Mouse (Mus musculus) left cerebral cortex, adult 2 months (tissue): ENCODE measurements around the gene Tfcp2l1. TPM values are rescaled to one million over a fixed set of nuclear protein-coding genes. Genes with fewer than 3 reads are reported as not detected.

Experiments used
- DNase-seq, 2 experiments: peaks; one replicate each; pipeline ENCODE4 v3.0.0; 2021 to 2022; ENCODE audit warnings: low spot score in 2 of 2, mixed read lengths in 1 of 2; ENCODE audit errors: extremely low spot score in 1 of 2
- H3K27ac ChIP-seq: fragments of 200-600 bp; 2 replicates; pipeline ENCODE4 v1.8.1; 2022
- H3K4me3 ChIP-seq: fragments of 200-600 bp; 2 replicates; pipeline ENCODE4 v1.8.1; 2022
- CTCF ChIP-seq: fragments of 200-600 bp; IDR thresholded peaks from 2 replicates; pipeline ENCODE4 v1.8.1; 2022; ENCODE audit warnings: antibody characterized with exemption, mild to moderate bottlenecking, moderate library complexity
- intact Hi-C: fragments of 180-260 bp; cut with DNase I; formaldehyde crosslinking; loops from one replicate; pipeline ENCODE4 v1.15.1; 2025
- total RNA-seq, 2 experiments: library from RNA; stranded (reverse); gene quantifications; 2 replicates each; pipeline ENCODE4 v1.2.3; 2021

Tfcp2l1 gene
- total RNA-seq, 2 experiments from 2014 or later: 2.4 to 2.9 TPM

- TF ChIP-seq CTCF: no peak
- intact Hi-C loops: no loop called here
- Histone ChIP-seq H3K27ac (no peak overlapping the region), H3K4me3 (no peak overlapping the region)
- DNase-seq: no peak
Observed at GRCm38 (mm10) chr1:118663062-118663461, 35.3 kb downstream of the Tfcp2l1 start.

DNA sequence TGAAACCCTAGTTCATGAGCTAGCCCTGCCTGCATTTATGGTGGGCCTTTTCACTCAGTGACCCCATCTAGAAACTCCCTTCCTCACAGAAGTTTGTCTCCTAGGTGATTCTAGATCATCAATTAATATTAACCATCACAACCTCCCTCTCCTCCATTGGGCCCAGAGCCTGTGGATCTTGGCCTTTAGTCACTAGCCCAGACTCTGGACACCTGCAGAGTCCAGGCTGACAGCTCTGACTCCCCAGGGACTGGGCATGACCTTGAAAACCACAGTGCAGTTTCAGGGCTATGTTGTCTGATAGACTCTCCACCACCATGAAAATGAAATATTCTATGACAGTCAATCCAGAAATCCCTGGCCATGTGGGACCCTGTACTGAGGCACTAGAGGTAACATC, 39.8 kb downstream of the Tfcp2l1 start:
- Histone ChIP-seq H3K4me3 (no peak overlapping the region), H3K27ac (no peak overlapping the region)
- DNase-seq: no peak
- TF ChIP-seq CTCF: no peak
- intact Hi-C loops: no loop called here

- TF ChIP-seq CTCF: no peak
- H3K4me3 ChIP-seq: no peak overlapping the region
- no peak overlapping the region for H3K27ac ChIP-seq
- DNase-seq: peak in 1 of 2 experiments; percentile 13
- intact Hi-C loops: no loop called here
Observed at GRCm38 (mm10) chr1:118672196-118672595, 44.5 kb downstream of the Tfcp2l1 start.

DNA sequence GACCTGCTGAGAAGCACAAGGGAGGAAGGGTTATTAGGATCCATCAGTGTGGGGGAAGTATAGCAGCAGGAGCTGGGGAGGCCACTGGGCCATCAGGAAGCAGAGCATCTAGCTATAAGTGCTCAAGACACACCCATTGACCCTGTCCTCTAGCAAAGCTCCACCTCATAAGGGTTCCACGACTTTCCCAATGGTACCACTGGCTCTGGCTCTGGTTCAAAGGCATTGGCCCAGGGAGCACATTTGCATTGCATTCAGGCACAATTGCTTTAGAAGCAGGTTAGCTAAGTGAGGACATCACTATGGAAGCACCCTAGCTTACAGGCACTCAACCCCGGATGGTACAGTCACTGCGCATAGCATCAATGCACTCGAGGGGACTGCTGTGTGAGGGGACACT, 46.4 kb downstream of the Tfcp2l1 start:
- DNase-seq: no peak
- no peak for TF ChIP-seq CTCF
- H3K27ac ChIP-seq: no peak overlapping the region
- no peak overlapping the region for H3K4me3 ChIP-seq
- intact Hi-C loops: no loop called here

- DNase-seq: no peak
- no peak for TF ChIP-seq CTCF
- H3K4me3 ChIP-seq: no peak overlapping the region
- no peak overlapping the region for H3K27ac ChIP-seq
- intact Hi-C loops: no loop called here
Observed at GRCm38 (mm10) chr1:118681980-118682379, 54.2 kb downstream of the Tfcp2l1 start.

DNA sequence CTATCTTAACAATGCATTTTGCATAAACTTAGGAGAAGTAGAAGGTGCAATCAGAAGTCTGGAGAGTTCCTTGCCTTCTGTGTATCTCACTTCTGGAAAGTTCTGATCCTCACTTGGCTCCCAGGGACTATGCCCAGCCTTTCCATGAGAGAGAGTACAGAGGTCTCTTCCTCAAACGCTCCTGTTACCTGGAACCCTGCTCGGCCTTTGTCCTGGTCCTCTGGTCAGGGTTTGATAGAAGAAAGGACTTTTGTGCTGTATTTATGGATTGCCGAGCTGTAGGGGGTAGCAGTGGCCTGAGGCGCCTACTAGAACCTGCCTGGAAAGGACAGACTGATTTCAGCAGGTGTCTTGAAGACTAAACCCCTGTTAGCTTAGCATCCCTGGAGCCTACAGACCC, 55.9 kb downstream of the Tfcp2l1 start:
- no peak for TF ChIP-seq CTCF
- no peak for DNase-seq
- Histone ChIP-seq H3K4me3 (no peak overlapping the region), H3K27ac (no peak overlapping the region)
- intact Hi-C loops: no loop called here

- intact Hi-C loops: no loop called here
- no peak overlapping the region for H3K4me3 ChIP-seq
- TF ChIP-seq CTCF: no peak
- DNase-seq: no peak
- no peak overlapping the region for H3K27ac ChIP-seq
Observed at GRCm38 (mm10) chr1:118687726-118688125, 60.0 kb downstream of the Tfcp2l1 start.

DNA sequence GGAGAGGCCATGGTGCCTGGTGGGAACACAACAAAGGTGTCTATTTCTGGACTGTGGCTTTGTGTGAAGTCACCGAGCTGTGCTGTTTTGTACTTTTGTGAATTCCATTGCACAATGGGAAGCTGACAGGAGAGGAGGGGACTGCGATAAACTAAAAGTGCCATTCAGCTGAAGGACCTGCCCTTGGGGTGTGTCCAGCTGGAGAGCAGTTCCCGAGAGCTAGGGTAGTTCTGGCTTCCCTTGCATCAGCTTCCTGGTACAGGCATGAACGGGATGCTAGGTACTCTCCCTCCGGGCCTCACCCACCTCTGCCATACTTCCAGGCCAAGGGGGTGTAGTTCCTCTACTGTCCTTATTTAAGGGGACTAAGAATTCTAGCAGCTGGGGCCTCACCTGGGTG, 62.1 kb downstream of the Tfcp2l1 start:
- no peak for TF ChIP-seq CTCF
- Histone ChIP-seq H3K4me3 (no peak overlapping the region), H3K27ac (no peak overlapping the region)
- intact Hi-C loops: no loop called here
- no peak for DNase-seq

- intact Hi-C loops: no loop called here
- Histone ChIP-seq H3K4me3 (no peak overlapping the region), H3K27ac (no peak overlapping the region)
- no peak for DNase-seq
- TF ChIP-seq CTCF: no peak
Observed at GRCm38 (mm10) chr1:118694436-118694835, 66.7 kb downstream of the Tfcp2l1 start.

GRCm38 (mm10) chr1:118697906-118698305, 70.2 kb downstream of the Tfcp2l1 start:
- TF ChIP-seq CTCF: no peak
- H3K27ac ChIP-seq: no peak overlapping the region
- intact Hi-C loops: no loop called here
- DNase-seq: no peak
- no peak overlapping the region for H3K4me3 ChIP-seq

- intact Hi-C loops: no loop called here
- no peak for DNase-seq
- TF ChIP-seq CTCF: no peak
- Histone ChIP-seq H3K4me3 (no peak overlapping the region), H3K27ac (no peak overlapping the region)
Observed at GRCm38 (mm10) chr1:118699118-118699890, 71.6 kb downstream of the Tfcp2l1 start.

DNA sequence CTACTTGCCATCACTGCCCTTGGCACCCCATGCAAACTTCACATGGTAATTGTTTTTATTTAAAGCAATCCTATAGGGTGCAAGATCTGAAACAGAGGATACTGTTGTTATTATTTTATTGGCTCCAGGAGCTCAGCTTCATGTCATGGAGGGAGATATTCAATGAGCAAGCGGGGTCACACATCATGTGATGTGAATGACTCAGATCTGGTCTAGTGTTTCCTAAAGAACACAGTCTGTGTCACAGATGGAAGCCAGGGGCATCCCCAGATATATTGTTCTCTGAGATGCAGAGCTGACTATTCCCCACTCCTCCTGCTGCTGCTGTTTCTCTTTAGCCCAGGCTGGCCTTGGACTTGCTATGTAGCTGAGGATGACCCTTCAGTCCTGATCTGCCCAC, 72.2 kb downstream of the Tfcp2l1 start:
- intact Hi-C loops: no loop called here
- no peak overlapping the region for H3K27ac ChIP-seq
- TF ChIP-seq CTCF: no peak

DNA sequence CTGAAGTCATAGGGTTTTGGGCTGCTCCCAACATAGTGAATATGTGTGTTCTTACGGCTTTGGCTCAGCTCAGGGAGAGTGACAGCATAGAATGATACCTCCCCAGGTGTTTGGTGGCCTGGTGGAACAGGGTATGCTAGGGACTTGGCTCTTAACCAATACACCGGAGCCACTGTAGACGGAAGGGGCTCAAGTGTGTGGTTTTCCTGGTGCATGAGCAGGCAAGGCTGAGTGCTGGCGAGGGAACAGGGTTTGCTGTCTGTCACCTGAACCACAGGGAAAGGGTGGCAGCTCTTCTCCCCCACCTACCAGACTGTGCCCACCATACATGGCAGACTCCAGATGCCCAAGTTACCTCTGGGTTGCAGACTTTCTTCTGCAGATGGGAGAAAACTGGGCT, 83.9 kb downstream of the Tfcp2l1 start:
- no peak overlapping the region for H3K27ac ChIP-seq
- intact Hi-C loops: no loop called here
- no peak overlapping the region for H3K4me3 ChIP-seq
- DNase-seq: no peak
- TF ChIP-seq CTCF: no peak

More for the DNA sequence above, 72.2 kb downstream of the Tfcp2l1 start:
- no peak for DNase-seq
- H3K4me3 ChIP-seq: no peak overlapping the region
